Mouse (Mus musculus): Measurements from ENCODE around the gene Iqsec2.
"Not testable (repeated sequence)": the region's sequence is repeated elsewhere in the genome, so short reads cannot be mapped to it uniquely, and the experiment has no call there.

Iqsec2 gene

GRCm38 (mm10) chrX:152178843-152179545 lies 34.9 kb downstream of the Iqsec2 start:
- DNase-seq (ENCODE audit: low read depth, low spot score), result no peak

GRCm38 (mm10) chrX:152179670-152180656 lies 35.9 kb downstream of the Iqsec2 start:
- DNase-seq (ENCODE audit: low read depth, low spot score), result no peak

GRCm38 (mm10) chrX:152187151-152187550 lies 43.1 kb downstream of the Iqsec2 start:
- DNase-seq (ENCODE audit: low read depth, low spot score), result no peak

GRCm38 (mm10) chrX:152191266-152191665 lies 47.2 kb downstream of the Iqsec2 start:
- no peak for DNase-seq (ENCODE audit: low read depth, low spot score)

GRCm38 (mm10) chrX:152197814-152198648 lies 54.0 kb downstream of the Iqsec2 start:
- peak; percentile 58 for DNase-seq (ENCODE audit: low read depth, low spot score)

GRCm38 (mm10) chrX:152201737-152202421 lies 57.8 kb downstream of the Iqsec2 start:
- no peak for DNase-seq (ENCODE audit: low read depth, low spot score)

- DNase-seq (ENCODE audit: low read depth, low spot score), result no peak
These were observed 58.5 kb downstream of the Iqsec2 start for GRCm38 (mm10) chrX:152202422-152203103.

GRCm38 (mm10) chrX:152203247-152203646 lies 59.2 kb downstream of the Iqsec2 start:
- no peak for DNase-seq (ENCODE audit: low read depth, low spot score)

GRCm38 (mm10) chrX:152205486-152205885 lies 61.4 kb downstream of the Iqsec2 start:
- no peak for DNase-seq (ENCODE audit: low read depth, low spot score)

GRCm38 (mm10) chrX:152214703-152215102 lies 70.6 kb downstream of the Iqsec2 start:
- DNase-seq (ENCODE audit: low read depth, low spot score), result no peak

- DNase-seq (ENCODE audit: low read depth, low spot score), result no peak
These were observed 74.5 kb downstream of the Iqsec2 start for GRCm38 (mm10) chrX:152218529-152218928.

- DNase-seq (ENCODE audit: low read depth, low spot score), result no peak
These were observed 77.7 kb downstream of the Iqsec2 start for GRCm38 (mm10) chrX:152221721-152222120.

GRCm38 (mm10) chrX:152222226-152222625 lies 78.2 kb downstream of the Iqsec2 start:
- DNase-seq (ENCODE audit: low read depth, low spot score), result no peak

- DNase-seq (ENCODE audit: low read depth, low spot score), result no peak
These were observed 79.2 kb downstream of the Iqsec2 start for GRCm38 (mm10) chrX:152223313-152223712.

GRCm38 (mm10) chrX:152224280-152224679 lies 80.2 kb downstream of the Iqsec2 start:
- DNase-seq (ENCODE audit: low read depth, low spot score), result no peak

GRCm38 (mm10) chrX:152232781-152233763 lies 89.0 kb downstream of the Iqsec2 start, which contains the start of gene Kdm5c:
Gene Kdm5c (plus strand): TSS chrX:152233020.
- peak; percentile 100 for DNase-seq (ENCODE audit: low read depth, low spot score)

- DNase-seq (ENCODE audit: low read depth, low spot score), result no peak
These were observed 90.1 kb downstream of the Iqsec2 start for GRCm38 (mm10) chrX:152234125-152234524.

GRCm38 (mm10) chrX:152235758-152236157 lies 91.7 kb downstream of the Iqsec2 start:
- DNase-seq (ENCODE audit: low read depth, low spot score), result no peak

GRCm38 (mm10) chrX:152243140-152243539 lies 99.1 kb downstream of the Iqsec2 start:
- DNase-seq (ENCODE audit: low read depth, low spot score), result not testable (repeated sequence)

All from mesoderm, embryonic 11.5 days (tissue).